ENCODE assay signal across 20 mouse cellular contexts in the genomic region with DNA sequence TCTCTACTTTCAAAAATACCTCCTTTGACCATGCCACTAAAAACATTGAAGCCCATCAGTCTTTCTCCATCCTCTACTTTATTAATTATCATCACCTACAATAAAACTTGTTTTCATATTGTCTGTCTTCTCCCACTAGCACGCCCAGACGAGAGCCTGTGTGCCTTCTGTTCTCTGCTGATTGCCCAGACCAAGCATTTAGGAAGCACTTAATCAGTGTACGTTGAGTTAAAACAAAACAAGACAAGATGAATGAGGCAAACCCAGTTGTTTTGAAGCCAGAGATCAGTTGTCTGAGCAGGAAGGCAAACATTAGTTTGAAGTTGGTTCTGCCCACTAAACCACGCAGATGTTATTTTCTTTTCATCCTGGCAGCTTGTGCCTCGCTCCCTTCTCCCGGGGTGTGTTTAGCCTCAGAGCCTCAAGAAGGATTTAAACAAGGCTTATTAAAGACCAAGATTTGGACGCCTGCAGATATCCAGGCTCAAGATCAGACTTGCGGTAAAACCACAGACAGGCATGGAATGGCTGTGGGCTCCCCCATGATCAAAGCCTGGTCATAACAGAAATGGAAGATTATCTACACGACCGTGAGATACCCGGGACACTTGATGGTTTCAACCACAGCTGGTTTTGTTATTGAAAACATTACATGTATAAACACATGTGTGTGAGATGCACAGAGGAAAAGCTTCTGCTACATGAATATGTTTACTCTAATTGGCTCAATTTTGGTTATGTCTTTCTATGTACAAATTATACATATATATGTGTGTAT.
DNase-seq lines count a peak whose midpoint lies in the region; ATAC-seq and TF ChIP-seq lines count a peak whose summit lies in the region.
"Had no signal": no experiment of that assay in that cellular context is flagged by ENCODE, and none has a peak within 500 bp of the region (broad histone marks: within the 10 kb centered on the region; RNA-seq: fewer than 3 reads in every experiment).

No protein-coding gene starts in this region.

- H3K9ac ChIP-seq in lung, embryonic 14.5 days: no peak overlapping the region
- no peak overlapping the region for H3K9ac ChIP-seq in hindbrain, embryonic 16.5 days (ENCODE audit: low read depth, low read length)
- no peak overlapping the region for H3K9ac ChIP-seq in hindbrain, postnatal 0 days (replicated peaks; ENCODE audit: low read length)
- H3K9ac ChIP-seq: forebrain, postnatal 0 days; hindbrain, embryonic 14.5 days; limb, embryonic 12.5 days; liver, embryonic 15.5 days; neural tube, embryonic 15.5 days had no signal

- no peaks in the 10 kb centered on the region for H3K27me3 ChIP-seq in lung, embryonic 14.5 days (ENCODE audit: insufficient read depth, low read length)
- no peaks in the 10 kb centered on the region for H3K27me3 ChIP-seq in hindbrain, embryonic 16.5 days (replicated peaks; ENCODE audit: control insufficient read depth, insufficient read depth, low read length)
- no peaks in the 10 kb centered on the region for H3K27me3 ChIP-seq in hindbrain, postnatal 0 days (ENCODE audit: insufficient read depth, low read length)
- H3K27me3 ChIP-seq: limb, embryonic 12.5 days; liver, embryonic 15.5 days; megakaryocyte, embryonic 14.5 days; neural tube, embryonic 15.5 days had no signal

- intact Hi-C loops in left cerebral cortex, postnatal 36 days (cut with DNase I): no loop called here

- no peaks in the 10 kb centered on the region for H3K36me3 ChIP-seq in lung, embryonic 14.5 days (ENCODE audit: insufficient read depth)
- H3K36me3 ChIP-seq in hindbrain, embryonic 16.5 days (ENCODE audit: control insufficient read depth, insufficient read depth, low read length): no peaks in the 10 kb centered on the region
- no peaks in the 10 kb centered on the region for H3K36me3 ChIP-seq in hindbrain, postnatal 0 days (ENCODE audit: insufficient read depth, low read length)
- H3K36me3 ChIP-seq: G1E; limb, embryonic 12.5 days; liver, embryonic 15.5 days; neural tube, embryonic 15.5 days had no signal

- TF ChIP-seq CTCF in lung, embryonic 14.5 days (IDR thresholded peaks at IDR 0.05; ENCODE audit: low read depth): no peak
- no peak for TF ChIP-seq CTCF in hindbrain, postnatal 0 days (IDR thresholded peaks at IDR 0.05; ENCODE audit: low read depth)

- no peak overlapping the region for H3K4me2 ChIP-seq in lung, embryonic 14.5 days
- no peak overlapping the region for H3K4me2 ChIP-seq in hindbrain, embryonic 16.5 days (ENCODE audit: low read length)
- H3K4me2 ChIP-seq in hindbrain, postnatal 0 days (ENCODE audit: low read depth, low read length): no peak overlapping the region
- H3K4me2 ChIP-seq: hindbrain, embryonic 14.5 days; limb, embryonic 12.5 days; liver, embryonic 15.5 days; neural tube, embryonic 15.5 days had no signal

- peak; percentile 66 for DNase-seq in lung, embryonic 14.5 days
- no peak for DNase-seq in lung, postnatal 10 days
- peak; percentile 36 for DNase-seq in CD4-positive helper T cell, adult 2 months (ENCODE audit: low read depth, low spot score)
- DNase-seq in brain, adult 2 months (ENCODE audit: low read depth, low spot score): peak; percentile 19
- no peak for DNase-seq in left cerebral cortex, postnatal 36 days (ENCODE audit: low spot score in 2 of 2)
- no peak for DNase-seq in hindbrain, postnatal 0 days (ENCODE audit: low spot score)
- DNase-seq: adrenal gland, postnatal 14 days; cerebellum, postnatal 14 days; forebrain, postnatal 0 days; heart, postnatal 10 days; kidney, adult 18-20 months; kidney, postnatal 25 days had no signal

- H3K4me1 ChIP-seq in lung, embryonic 14.5 days (ENCODE audit: insufficient read depth): peaks cover 12% of the 10 kb centered on the region
- H3K4me1 ChIP-seq in hindbrain, embryonic 16.5 days (ENCODE audit: control insufficient read depth, insufficient read depth, low read depth, low read length): no peaks in the 10 kb centered on the region
- H3K4me1 ChIP-seq in hindbrain, postnatal 0 days (ENCODE audit: insufficient read depth, low read length): no peaks in the 10 kb centered on the region
- H3K4me1 ChIP-seq: liver, embryonic 15.5 days; neural tube, embryonic 15.5 days had no signal

- peak overlapping the region; percentile 59; the same call in 1 of the 2 replicates for H3K27ac ChIP-seq in lung, embryonic 14.5 days (ENCODE audit: low read depth)
- H3K27ac ChIP-seq in hindbrain, embryonic 16.5 days (ENCODE audit: low read depth, low read length): no peak overlapping the region
- H3K27ac ChIP-seq in hindbrain, postnatal 0 days: no peak overlapping the region
- H3K27ac ChIP-seq: hindbrain, embryonic 14.5 days; limb, embryonic 12.5 days; liver, embryonic 15.5 days; neural tube, embryonic 15.5 days had no signal

- no peak overlapping the region for H3K4me3 ChIP-seq in lung, embryonic 14.5 days (ENCODE audit: low read depth, low read length)
- no peak overlapping the region for H3K4me3 ChIP-seq in hindbrain, embryonic 16.5 days (ENCODE audit: low read length)
- no peak overlapping the region for H3K4me3 ChIP-seq in hindbrain, postnatal 0 days (ENCODE audit: low read length)
- H3K4me3 ChIP-seq: limb, embryonic 12.5 days; liver, embryonic 15.5 days; neural tube, embryonic 15.5 days had no signal

- H3K9me3 ChIP-seq in lung, embryonic 14.5 days (ENCODE audit: low read depth, low read length): no peaks in the 10 kb centered on the region
- H3K9me3 ChIP-seq in hindbrain, embryonic 16.5 days (ENCODE audit: control insufficient read depth, low read length): no peaks in the 10 kb centered on the region
- H3K9me3 ChIP-seq in hindbrain, postnatal 0 days (ENCODE audit: low read length): no peaks in the 10 kb centered on the region
- H3K9me3 ChIP-seq: limb, embryonic 12.5 days; liver, embryonic 15.5 days; megakaryocyte, embryonic 14.5 days; neural tube, embryonic 15.5 days had no signal

- 23% methylated on average over 11 of the region's 11 CpGs for WGBS in lung, embryonic 14.5 days
- 73% methylated on average over 11 of the region's 11 CpGs for WGBS in hindbrain, embryonic 16.5 days
- WGBS in hindbrain, postnatal 0 days: 69% methylated on average over 11 of the region's 11 CpGs

- ATAC-seq in lung, embryonic 14.5 days (ENCODE audit: insufficient read depth): peak; percentile 59; the same call in 1 of the 2 replicates
- peak; percentile 58 for ATAC-seq in megakaryocyte-erythroid progenitor cell, adult 5-6 weeks (replicated peaks; ENCODE audit: low FRiP score, low TSS enrichment, poor library complexity, severe bottlenecking)
- ATAC-seq in hindbrain, embryonic 16.5 days: no peak
- no peak for ATAC-seq in hindbrain, postnatal 0 days
- ATAC-seq: forebrain, postnatal 0 days had no signal

Comparison
In these comparisons a context has a peak if more than half of its experiments do, and no peak if none do; other contexts are left out.
1. DNase-seq: peak in lung, embryonic 14.5 days (single experiment), CD4-positive helper T cell, adult 2 months (single experiment) and brain, adult 2 months (single experiment); none in lung, postnatal 10 days (single experiment), left cerebral cortex, postnatal 36 days (0 of 2) and hindbrain, postnatal 0 days (single experiment).
2. ATAC-seq: peak in lung, embryonic 14.5 days (single experiment) and megakaryocyte-erythroid progenitor cell, adult 5-6 weeks (single experiment); none in hindbrain, embryonic 16.5 days (single experiment) and hindbrain, postnatal 0 days (single experiment).